9 mouse cellular contexts compared by ENCODE assay signal in genomic region chr13:34148181-34148580, GRCm38 (mm10). TPM values are rescaled to one million over a fixed set of nuclear protein-coding genes. Genes with fewer than 3 reads are reported as not detected.
A peak's percentile ranks its signal among the peaks of the same experiment; 100 is the strongest.
DNase-seq lines count a peak whose midpoint lies in the region; ATAC-seq and TF ChIP-seq lines count a peak whose summit lies in the region.
"Had no signal": no experiment of that assay in that cellular context is flagged by ENCODE, and none has a peak within 500 bp of the region (broad histone marks: within the 10 kb centered on the region; RNA-seq: fewer than 3 reads in every experiment).

No protein-coding gene starts in this region.

- H3K9me3 ChIP-seq in kidney, postnatal 0 days (replicated peaks; ENCODE audit: low read length) = no peaks in the 10 kb centered on the region
- H3K9me3 ChIP-seq in forebrain, embryonic 10.5 days = no peaks in the 10 kb centered on the region
- no peaks in the 10 kb centered on the region for H3K9me3 ChIP-seq in hindbrain, embryonic 13.5 days

- no peak overlapping the region for H3K27ac ChIP-seq in kidney, postnatal 0 days
- peak overlapping the region; percentile 95 for H3K27ac ChIP-seq in forebrain, embryonic 10.5 days
- peak overlapping the region; percentile 100 for H3K27ac ChIP-seq in hindbrain, embryonic 13.5 days

- no peak overlapping the region for H3K4me3 ChIP-seq in kidney, postnatal 0 days (replicated peaks; ENCODE audit: low read depth, low read length)
- H3K4me3 ChIP-seq in forebrain, embryonic 10.5 days = peak overlapping the region; percentile 50
- H3K4me3 ChIP-seq in hindbrain, embryonic 13.5 days = peak overlapping the region; percentile 43
- H3K4me3 ChIP-seq: myocyte had no signal

- no peak for TF ChIP-seq CTCF in kidney, postnatal 0 days (IDR thresholded peaks at IDR 0.05; ENCODE audit: low read depth)

- no peaks in the 10 kb centered on the region for H3K27me3 ChIP-seq in kidney, postnatal 0 days (ENCODE audit: insufficient read depth, low read length)
- H3K27me3 ChIP-seq in forebrain, embryonic 10.5 days (ENCODE audit: poor library complexity, severe bottlenecking) = no peaks in the 10 kb centered on the region
- H3K27me3 ChIP-seq in hindbrain, embryonic 13.5 days = no peaks in the 10 kb centered on the region

- H3K36me3 ChIP-seq in kidney, postnatal 0 days (ENCODE audit: insufficient read depth, low read length) = no peaks in the 10 kb centered on the region
- H3K36me3 ChIP-seq in forebrain, embryonic 10.5 days (replicated peaks) = no peaks in the 10 kb centered on the region
- no peaks in the 10 kb centered on the region for H3K36me3 ChIP-seq in hindbrain, embryonic 13.5 days

- H3K4me1 ChIP-seq in kidney, postnatal 0 days (replicated peaks; ENCODE audit: insufficient read depth, low read length) = no peaks in the 10 kb centered on the region
- H3K4me1 ChIP-seq in forebrain, embryonic 10.5 days = peaks cover 47% of the 10 kb centered on the region
- peaks cover 30% of the 10 kb centered on the region for H3K4me1 ChIP-seq in hindbrain, embryonic 13.5 days (replicated peaks)

- no peak overlapping the region for H3K9ac ChIP-seq in kidney, postnatal 0 days (ENCODE audit: low read depth, low read length)
- peak overlapping the region; percentile 79 for H3K9ac ChIP-seq in hindbrain, embryonic 13.5 days

- H3K4me2 ChIP-seq in kidney, postnatal 0 days (ENCODE audit: low read length) = peak overlapping the region; percentile 50; the same call in 1 of the 2 replicates
- H3K4me2 ChIP-seq in hindbrain, embryonic 13.5 days = peak overlapping the region; percentile 58

- no peak for DNase-seq in kidney, postnatal 0 days (ENCODE audit: low spot score)
- no peak for DNase-seq in kidney, adult 18-20 months
- DNase-seq in forebrain, embryonic 10.5 days (ENCODE audit: extremely low spot score, low spot score) = no peak
- DNase-seq in neural tube, embryonic 10.5 days (ENCODE audit: extremely low spot score, low spot score) = peak; percentile 14
- DNase-seq in left cerebral cortex, postnatal 25 days (ENCODE audit: low spot score in 2 of 2) = no peak
- DNase-seq in left cerebral cortex, postnatal 10 days (ENCODE audit: extremely low spot score in 1 of 2, low spot score in 2 of 2) = no peak
- DNase-seq in urinary bladder, postnatal 10 days (ENCODE audit: low spot score) = no peak

- 85% methylated on average over 3 of the region's 3 CpGs for WGBS in kidney, postnatal 0 days
- 62% methylated on average over 3 of the region's 3 CpGs for WGBS in forebrain, embryonic 10.5 days
- 32% methylated on average over 3 of the region's 3 CpGs for WGBS in hindbrain, embryonic 13.5 days

- intact Hi-C loops in left cerebral cortex, postnatal 25 days (cut with DNase I) = loop anchor here (2.0 kb wide), 1 partner anchor 13 kb away; no protein-coding TSS in a partner anchor
- intact Hi-C loops in left cerebral cortex, postnatal 10 days (cut with DNase I) = no loop called here

- ATAC-seq in kidney, postnatal 0 days (replicated peaks; ENCODE audit: low FRiP score, low read depth) = no peak
- ATAC-seq in hindbrain, embryonic 13.5 days (ENCODE audit: low FRiP score) = peak; percentile 18

RNA-seq across cellular contexts. Expression of gene Psmg4, which starts 14.6 kb away (rescaled TPM):
- polyA plus RNA-seq in kidney, postnatal 0 days (2015; fragmentation: Nextera tagmentation; extraction: Ambion mirVana) = 110 and 117 TPM in 2 replicates
- 129 and 133 TPM in 2 replicates for polyA plus RNA-seq in forebrain, embryonic 10.5 days (2016; fragmentation: Nextera tagmentation; extraction: Ambion mirVana)
- 87.0 and 94.4 TPM in 2 replicates for polyA plus RNA-seq in hindbrain, embryonic 13.5 days (2015; fragmentation: Nextera tagmentation; extraction: Ambion mirVana)
- total RNA-seq in left cerebral cortex, postnatal 25 days (2021) = 10 to 100 TPM; 18.7 to 21.7 TPM
- 10 to 100 TPM; 29.5 to 30.0 TPM for total RNA-seq in left cerebral cortex, postnatal 10 days (2021)

RNA-seq across cellular contexts. Expression of gene Tubb2b, which starts 17.9 kb away (rescaled TPM):
- 24.8 and 28.0 TPM in 2 replicates for polyA plus RNA-seq in kidney, postnatal 0 days (2015; fragmentation: Nextera tagmentation; extraction: Ambion mirVana)
- polyA plus RNA-seq in forebrain, embryonic 10.5 days (2016; fragmentation: Nextera tagmentation; extraction: Ambion mirVana) = 137 and 151 TPM in 2 replicates
- polyA plus RNA-seq in hindbrain, embryonic 13.5 days (2015; fragmentation: Nextera tagmentation; extraction: Ambion mirVana) = 795 and 852 TPM in 2 replicates
- 100 to 1,000 TPM; 207 to 213 TPM for total RNA-seq in left cerebral cortex, postnatal 25 days (2021)
- 1,000 to 10,000 TPM; 1,287 to 1,419 TPM for total RNA-seq in left cerebral cortex, postnatal 10 days (2021)
